Mouse (Mus musculus) heart, postnatal 0 days (tissue): ENCODE measurements at regions not wholly inside any gene's neighbourhood (a gene's known extent, or its start where the extent isn't known, plus 50 kb on each side); places are given as distances from the start of the nearest gene placed in this dataset.

Experiments
- CTCF ChIP-seq: IDR thresholded peaks from 2 replicates; pipeline ENCODE4 v1.5.1; 2016; ENCODE audit warnings: antibody characterized with exemption, control low read depth, low read depth
- EP300 ChIP-seq: IDR thresholded peaks from 2 replicates; pipeline ENCODE4 v1.6.1; 2016; ENCODE audit warnings: antibody characterized with exemption, low read depth

DNA sequence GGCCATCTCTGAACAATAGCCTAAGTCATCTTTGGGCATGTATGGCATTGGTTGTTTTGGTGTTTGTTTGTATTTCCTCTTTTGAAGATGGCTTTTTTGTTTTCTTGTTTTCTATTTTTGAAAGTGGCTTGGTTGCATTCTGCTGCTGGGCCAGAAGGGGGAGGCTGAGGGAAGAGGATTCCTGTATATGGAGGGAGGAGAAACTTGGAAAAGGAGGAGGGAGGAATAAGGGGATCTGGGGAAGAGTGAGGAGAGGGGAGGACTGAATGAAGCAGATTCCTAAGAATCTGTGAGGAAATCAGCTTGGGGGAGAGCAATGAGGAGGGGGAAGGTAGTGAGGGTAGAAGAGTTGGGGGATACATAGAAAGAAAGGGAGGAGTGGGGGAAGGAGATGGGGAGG, 290.0 kb upstream of the Zfp703 start:
- TF ChIP-seq EP300, result no peak
- TF ChIP-seq CTCF, result peak; percentile 79
